Mouse (Mus musculus) CD4-positive helper T cell, adult 2 months (primary cell): ENCODE measurements around the gene Prkn.

ENCODE experiments used
- DNase-seq: peaks from one replicate; pipeline ENCODE4 v3.0.0-alpha.2; 2012; ENCODE audit warnings: low read depth, missing footprints, low spot score

Gene Prkn

DNA sequence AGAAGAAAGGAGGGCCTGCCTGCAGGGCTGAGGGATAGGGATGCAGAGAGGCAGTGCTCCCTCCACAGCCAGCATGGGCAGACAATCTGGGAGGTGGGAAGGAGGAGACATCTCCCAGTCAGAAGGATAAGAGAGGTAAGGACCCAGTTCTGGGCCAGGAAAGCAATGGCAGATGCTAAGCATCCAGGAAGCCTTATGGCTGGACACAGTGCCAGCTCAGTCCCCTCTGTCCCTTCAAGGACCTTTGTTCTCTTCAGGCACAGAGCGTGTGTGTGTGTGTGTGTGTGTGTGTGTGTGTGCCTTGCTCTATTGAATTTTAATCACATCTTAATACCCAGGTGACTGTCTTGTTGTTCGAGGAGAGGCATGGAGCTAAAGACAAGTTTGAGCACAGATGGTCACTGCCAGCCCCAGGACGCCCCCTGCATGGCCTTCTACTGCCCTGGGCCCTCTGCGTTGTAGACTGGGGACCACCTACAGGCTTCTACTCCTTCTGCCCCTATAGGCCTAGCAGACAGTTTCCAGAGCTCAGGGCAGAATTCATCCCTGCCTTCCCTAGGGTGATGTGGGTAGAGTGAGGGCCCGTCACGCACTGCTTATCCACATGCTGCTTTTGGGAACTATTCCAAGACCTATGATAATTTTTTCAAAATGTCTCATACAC is 1252.8 kb downstream of the Prkn start:
- no peak for DNase-seq

DNA sequence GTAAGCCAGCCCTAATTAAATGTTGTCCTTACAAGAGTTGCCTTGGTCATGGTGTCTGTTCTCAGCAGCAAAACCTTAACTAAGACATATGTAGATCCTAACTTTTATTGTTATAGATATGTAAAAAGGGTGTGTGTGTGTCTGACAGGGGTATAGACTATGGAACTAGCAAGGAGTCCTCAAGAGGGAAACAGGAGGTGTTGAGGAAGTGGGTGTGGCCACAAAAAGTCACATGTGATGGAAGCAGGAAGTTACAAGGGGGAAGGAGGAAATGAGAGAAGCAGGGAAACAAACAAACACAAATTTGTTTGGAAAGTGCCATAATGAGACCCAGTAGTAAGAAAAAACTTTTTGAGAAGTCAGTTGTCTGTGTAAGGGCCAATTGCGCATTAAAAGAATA is 1253.8 kb downstream of the Prkn start:
- DNase-seq = no peak

DNA sequence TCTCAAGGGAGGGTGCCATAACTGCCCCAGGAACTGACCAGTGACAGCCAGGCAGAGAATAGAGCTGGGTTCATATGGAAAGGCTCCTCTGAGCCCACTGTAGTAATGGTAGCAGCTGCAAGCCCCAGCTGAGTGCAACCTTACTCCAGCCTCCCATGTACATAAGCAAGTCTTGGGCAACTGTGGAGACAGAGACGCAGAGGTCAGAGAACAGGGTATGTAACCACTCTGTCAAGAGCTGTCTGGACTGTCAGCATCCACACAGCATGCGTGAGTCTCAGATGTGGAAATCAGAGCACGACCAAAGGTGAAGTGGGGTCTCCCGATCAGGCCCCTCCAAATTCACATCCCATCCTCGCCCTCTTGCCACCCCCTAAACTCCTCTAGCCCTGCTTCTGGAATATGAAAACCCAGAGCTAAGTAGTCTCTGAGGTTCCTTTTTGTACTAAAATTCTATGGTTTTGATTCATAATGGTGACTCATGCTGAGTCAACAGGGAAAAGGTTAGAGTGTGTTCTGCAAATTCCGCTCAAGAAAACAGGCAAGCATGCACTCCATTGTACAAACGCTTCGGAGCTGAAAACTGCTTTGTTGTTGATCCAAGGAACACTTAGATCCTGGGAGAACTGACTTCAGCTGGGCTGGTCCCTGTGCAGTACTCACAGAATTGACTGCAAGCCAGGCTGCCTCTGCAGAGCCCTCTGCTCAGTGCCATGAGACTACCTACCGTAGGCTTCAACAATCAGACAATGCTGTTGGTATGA is 1254.8 kb downstream of the Prkn start:
- DNase-seq = no peak

GRCm38 (mm10) chr17:12099415-12099814 is 1259.2 kb downstream of the Prkn start:
- DNase-seq = no peak

GRCm38 (mm10) chr17:12102326-12102725 is 1262.1 kb downstream of the Prkn start:
- no peak for DNase-seq

- DNase-seq = no peak
These were observed 1263.6 kb downstream of the Prkn start for GRCm38 (mm10) chr17:12103781-12104180.

- DNase-seq = no peak
These were observed 1264.1 kb downstream of the Prkn start for GRCm38 (mm10) chr17:12104245-12104644.

GRCm38 (mm10) chr17:12104690-12105089 is 1264.5 kb downstream of the Prkn start:
- DNase-seq = no peak

DNA sequence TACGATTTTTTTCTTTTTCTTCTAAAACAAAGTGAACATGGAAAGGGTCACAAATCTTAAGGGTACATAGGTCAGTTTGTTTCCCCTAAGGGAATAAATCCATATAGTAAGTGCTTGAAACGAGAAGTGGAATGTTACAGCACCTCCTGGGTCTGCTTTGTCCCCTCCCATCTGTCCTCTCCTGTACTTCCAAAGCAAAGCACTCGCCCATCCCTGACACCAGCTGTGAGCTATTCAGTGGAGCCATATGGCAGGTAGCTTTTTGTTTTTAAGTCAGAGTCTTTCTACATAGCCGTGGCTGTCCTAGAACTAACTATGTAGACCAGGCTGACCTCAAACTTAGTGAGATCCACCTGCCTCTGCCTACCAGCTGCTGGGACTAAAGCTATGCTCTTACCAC is 1266.1 kb downstream of the Prkn start:
- DNase-seq = no peak
